Mouse (Mus musculus) olfactory bulb, adult 2 months (tissue): Measurements from ENCODE around the gene Nipal3.

Experiments
- CTCF ChIP-seq: fragments of 200-500 bp; IDR thresholded peaks from 2 replicates; pipeline ENCODE4 v1.5.1; 2012; ENCODE audit warnings: low read depth, mild to moderate bottlenecking, low read length, moderate library complexity; ENCODE audit not compliant: insufficient read depth
- POLR2A ChIP-seq: fragments of 200-500 bp; IDR thresholded peaks from 2 replicates; pipeline ENCODE4 v1.6.1; 2012; ENCODE audit warnings: mild to moderate bottlenecking, low read depth, low read length, moderate library complexity; ENCODE audit not compliant: insufficient read depth

GRCm38 (mm10) chr4:135540057-135540456 is 45.2 kb upstream of the Nipal3 start:
- TF ChIP-seq CTCF: no peak
- TF ChIP-seq POLR2A: no peak
